Mouse (Mus musculus): Measurements from ENCODE around the gene Hebp1. TPM values are rescaled to one million over a fixed set of nuclear protein-coding genes. Genes with fewer than 3 reads are reported as not detected.

Gene Hebp1
- total RNA-seq, 2 experiments from 2014 or later, result 37.8 to 39.5 TPM

GRCm38 (mm10) chr6:135089786-135090185 lies 108.0 kb downstream of the Hebp1 start:
- peak; percentile 49 to 66 for DNase-seq (ENCODE audit: extremely low spot score in 1 of 2, low spot score in 2 of 2)
- intact Hi-C loops (cut with DNase I), result loop anchor here (2.0 to 10.0 kb wide), 2 partner anchors 55 to 155 kb away; no protein-coding TSS in a partner anchor

GRCm38 (mm10) chr6:135087721-135088451 lies 109.9 kb downstream of the Hebp1 start:
- intact Hi-C loops (cut with DNase I), result loop anchor here (2.0 to 10.0 kb wide), 3 partner anchors 57 to 283 kb away; no protein-coding TSS in a partner anchor
- DNase-seq (ENCODE audit: extremely low spot score in 1 of 2, low spot score in 2 of 2), result peak; percentile 80 to 82

Other genes with a start within 250 kb of the Hebp1 start
- 1 to 10 TPM; 5.4 to 5.7 TPM for gene Apold1, start 216.3 kb downstream of the Hebp1 start, total RNA-seq (2021)
- 10 to 100 TPM; 51.6 to 53.7 TPM for gene Ddx47, start 186.4 kb downstream of the Hebp1 start, total RNA-seq (2021)
- under 1 TPM; 0.21 to 0.26 TPM for gene Gprc5a, start 132.4 kb downstream of the Hebp1 start, total RNA-seq (2021)
- not detected for gene Gprc5d, start 79.7 kb downstream of the Hebp1 start, total RNA-seq (2021)
- gene Fam234b, start within 50 bp of the Hebp1 start, total RNA-seq (2021), result 10 to 100 TPM; 98.1 TPM
- gene Gsg1, start 56.3 kb upstream of the Hebp1 start, total RNA-seq (2021), result not detected
- not detected for gene Pbp2, start 112.4 kb upstream of the Hebp1 start, total RNA-seq (2021)
- 1 to 10 TPM; 3.0 to 4.4 TPM for gene Emp1, start 164.5 kb upstream of the Hebp1 start, total RNA-seq (2021)